Mouse (Mus musculus) kidney, postnatal 10 days (tissue): ENCODE data around the gene 1700025C18Rik.
A peak's percentile ranks its signal among the peaks of the same experiment; 100 is the strongest.

Experiments
- DNase-seq: peaks from one replicate; pipeline ENCODE4 v3.0.0; 2021; ENCODE audit warnings: mixed read lengths

The 1700025C18Rik gene

GRCm38 (mm10) chr2:165090650-165091049 is at the start of gene 1700025C18Rik:
TSS of gene 1700025C18Rik (minus strand) at chr2:165090750.
- no peak for DNase-seq

GRCm38 (mm10) chr2:165136049-165136448 is 45.5 kb upstream of the 1700025C18Rik start:
- DNase-seq = peak; percentile 24

- peak; percentile 47 for DNase-seq
Observed at GRCm38 (mm10) chr2:165133566-165133965, 43.0 kb upstream of the 1700025C18Rik start.

GRCm38 (mm10) chr2:165131428-165131827 is 40.9 kb upstream of the 1700025C18Rik start:
- no peak for DNase-seq

- DNase-seq = no peak
Observed at GRCm38 (mm10) chr2:165129189-165129588, 38.6 kb upstream of the 1700025C18Rik start.

GRCm38 (mm10) chr2:165126896-165127562 is 36.5 kb upstream of the 1700025C18Rik start:
- no peak for DNase-seq

GRCm38 (mm10) chr2:165121206-165121840 is 30.8 kb upstream of the 1700025C18Rik start:
- peak; percentile 42 for DNase-seq

- DNase-seq = no peak
Observed at GRCm38 (mm10) chr2:165120765-165121164, 30.2 kb upstream of the 1700025C18Rik start.

- no peak for DNase-seq
Observed at GRCm38 (mm10) chr2:165113733-165114132, 23.2 kb upstream of the 1700025C18Rik start.

GRCm38 (mm10) chr2:165112149-165112548 is 21.6 kb upstream of the 1700025C18Rik start:
- peak; percentile 95 for DNase-seq

- peak; percentile 28 for DNase-seq
Observed at GRCm38 (mm10) chr2:165106585-165106984, 16.0 kb upstream of the 1700025C18Rik start.

GRCm38 (mm10) chr2:165105513-165106079 is 15.0 kb upstream of the 1700025C18Rik start:
- DNase-seq = no peak

GRCm38 (mm10) chr2:165102920-165103319 is 12.4 kb upstream of the 1700025C18Rik start:
- no peak for DNase-seq

GRCm38 (mm10) chr2:165100749-165101148 is 10.2 kb upstream of the 1700025C18Rik start:
- DNase-seq = no peak

- DNase-seq = no peak
Observed at GRCm38 (mm10) chr2:165098861-165099260, 8.3 kb upstream of the 1700025C18Rik start.

- DNase-seq = no peak
Observed at GRCm38 (mm10) chr2:165096367-165096766, 5.8 kb upstream of the 1700025C18Rik start.

GRCm38 (mm10) chr2:165092393-165092792 is 1.8 kb upstream of the 1700025C18Rik start:
- DNase-seq = no peak

- no peak for DNase-seq
Observed at GRCm38 (mm10) chr2:165091433-165091965, 949 bp upstream of the 1700025C18Rik start.

- DNase-seq = no peak
Observed at GRCm38 (mm10) chr2:165089470-165089869, 1.1 kb downstream of the 1700025C18Rik start.

- DNase-seq = no peak
Observed at GRCm38 (mm10) chr2:165086634-165087033, 3.9 kb downstream of the 1700025C18Rik start.

- DNase-seq = no peak
Observed at GRCm38 (mm10) chr2:165081257-165081656, 9.3 kb downstream of the 1700025C18Rik start.

GRCm38 (mm10) chr2:165080657-165081056 is 9.9 kb downstream of the 1700025C18Rik start:
- no peak for DNase-seq

GRCm38 (mm10) chr2:165078605-165079004 is 11.9 kb downstream of the 1700025C18Rik start:
- DNase-seq = peak; percentile 62

- DNase-seq = no peak
Observed at GRCm38 (mm10) chr2:165078045-165078444, 12.5 kb downstream of the 1700025C18Rik start.
